18 mouse cellular contexts compared by ENCODE assay signal in genomic region chr5:140604386-140604785, GRCm38 (mm10). TPM values are rescaled to one million over a fixed set of nuclear protein-coding genes. Genes with fewer than 3 reads are reported as not detected.
DNase-seq lines count a peak whose midpoint lies in the region; TF ChIP-seq lines count a peak whose summit lies in the region.
"Had no signal": no experiment of that assay in that cellular context is flagged by ENCODE, and none has a peak within 500 bp of the region (broad histone marks: within the 10 kb centered on the region; RNA-seq: fewer than 3 reads in every experiment).

No protein-coding gene starts in this region.

- H3K4me1 ChIP-seq in embryonic fibroblast, embryonic 13.5 days (ENCODE audit: control insufficient read depth, insufficient read depth, low read length), result peaks cover 8% of the 10 kb centered on the region

- peak overlapping the region; percentile 53; the same call in 1 of the 2 replicates for H3K27ac ChIP-seq in embryonic fibroblast, embryonic 13.5 days (ENCODE audit: insufficient read depth, low read length)
- H3K27ac ChIP-seq: limb, embryonic 15.5 days; midbrain, embryonic 13.5 days had no signal

- no peak overlapping the region for H3K4me3 ChIP-seq in embryonic fibroblast, embryonic 13.5 days (ENCODE audit: insufficient read depth, low read length)
- H3K4me3 ChIP-seq: limb, embryonic 15.5 days; midbrain, embryonic 13.5 days had no signal

- TF ChIP-seq CTCF in embryonic fibroblast, embryonic 13.5 days (IDR thresholded peaks at IDR 0.05; ENCODE audit: borderline replicate concordance, insufficient read depth, low read length), result no peak

- no peak for TF ChIP-seq POLR2A in embryonic fibroblast, embryonic 13.5 days (IDR thresholded peaks at IDR 0.05; ENCODE audit: low read depth, low read length)

- DNase-seq in heart, adult 11 months, result peak; percentile 87
- DNase-seq in heart, adult 9 months (ENCODE audit: low spot score in 2 of 2), result no peak
- peak; percentile 26 for DNase-seq in kidney, postnatal 10 days
- no peak for DNase-seq in kidney, postnatal 25 days
- DNase-seq in 3T3-L1 (ENCODE audit: low read depth, low spot score), result peak; percentile 98
- no peak for DNase-seq in adrenal gland, postnatal 14 days
- DNase-seq: cerebellum, adult 2 months; cerebellum, postnatal 36 days; gastrocnemius, postnatal 14 days; heart, postnatal 14 days; liver, postnatal 0 days; thymus, postnatal 4 days had no signal

RNA-seq across cellular contexts. Expression of gene Lfng, which starts 2.7 kb away (rescaled TPM):
- polyA plus RNA-seq in embryonic fibroblast, embryonic 13.5 days (2011; ENCODE audit: insufficient read length, low read depth, missing spikeins), result 7.1 and 8.2 TPM in 2 replicates
- total RNA-seq in adrenal gland, postnatal 14 days (2021), result 13.7 and 26.8 TPM in 2 replicates

RNA-seq across cellular contexts. Expression of gene Grifin, which starts 39.5 kb away (rescaled TPM):
- polyA plus RNA-seq in embryonic fibroblast, embryonic 13.5 days (2011; ENCODE audit: insufficient read length, low read depth, missing spikeins), result not detected in 2 replicates
- total RNA-seq in adrenal gland, postnatal 14 days (2021), result not detected in 2 replicates
- total RNA-seq: gastrocnemius, postnatal 14 days; heart, postnatal 14 days; left cerebral cortex, adult 18-20 months had no signal
- polyA plus RNA-seq: forebrain, embryonic 14.5 days; limb, embryonic 15.5 days; liver, postnatal 0 days; midbrain, embryonic 13.5 days; neural tube, embryonic 14.5 days had no signal

RNA-seq across cellular contexts. Expression of gene Ttyh3, which starts 44.4 kb away (rescaled TPM):
- polyA plus RNA-seq in embryonic fibroblast, embryonic 13.5 days (2011; ENCODE audit: insufficient read length, low read depth, missing spikeins), result 79.6 and 95.0 TPM in 2 replicates
- total RNA-seq in adrenal gland, postnatal 14 days (2021), result 72.5 and 83.6 TPM in 2 replicates

Comparison
In these comparisons a context has a peak if more than half of its experiments do, and no peak if none do; other contexts are left out.
1. DNase-seq: peak in heart, adult 11 months (single experiment), kidney, postnatal 10 days (single experiment) and 3T3-L1 (single experiment); none in heart, adult 9 months (0 of 2), kidney, postnatal 25 days (0 of 2) and adrenal gland, postnatal 14 days (single experiment).